Mouse (Mus musculus): Measurements from ENCODE around the gene Notch2. TPM values are rescaled to one million over a fixed set of nuclear protein-coding genes. Genes with fewer than 3 reads are reported as not detected.

Gene Notch2
- polyA plus RNA-seq, 1 experiment = 6.2 TPM

DNA sequence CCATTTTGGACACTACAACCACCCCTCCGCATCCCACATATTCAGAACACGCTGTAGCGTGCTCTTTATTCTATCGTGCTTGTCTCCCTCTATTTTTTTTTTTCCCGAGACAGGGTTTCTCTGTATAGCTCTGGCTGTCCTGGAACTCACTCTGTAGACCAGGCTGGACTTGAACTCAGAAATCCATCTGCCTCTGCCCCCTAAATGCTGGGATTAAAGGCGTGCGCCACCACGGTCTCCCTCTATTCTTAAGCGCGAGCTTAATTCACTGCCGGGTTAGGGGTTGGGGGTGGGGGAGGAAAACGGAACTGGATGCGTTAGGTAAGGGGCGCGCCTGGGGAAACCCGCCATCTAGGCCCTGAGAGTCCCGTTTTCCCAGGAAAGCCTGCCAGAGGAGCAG, 147.0 kb downstream of the Notch2 start, which contains the start of gene Adam30:
Adam30 (plus strand) TSS at position 301 of the 400 bp plus-strand sequence.
- Histone ChIP-seq H3K27ac (ENCODE audit: insufficient read depth, low read length) (no peak within 1 kb of the TSS), H3K4me1 (ENCODE audit: control insufficient read depth, insufficient read depth, low read length) (no peaks in the 10 kb centered on the region), H3K4me3 (ENCODE audit: insufficient read depth, low read length) (no peak within 1 kb of the TSS)
- no peak for TF ChIP-seq POLR2A (IDR thresholded peaks at IDR 0.05; ENCODE audit: extremely low read depth, insufficient read depth, low read length)
- TF ChIP-seq CTCF (IDR thresholded peaks at IDR 0.05; ENCODE audit: extremely low read depth, insufficient read depth, low read length) = no peak

GRCm38 (mm10) chr3:98178340-98178739, 165.0 kb downstream of the Notch2 start:
- TF ChIP-seq CTCF (IDR thresholded peaks at IDR 0.05; ENCODE audit: extremely low read depth, insufficient read depth, low read length) (no peak), POLR2A (IDR thresholded peaks at IDR 0.05; ENCODE audit: extremely low read depth, insufficient read depth, low read length) (no peak)
- H3K4me3 ChIP-seq (ENCODE audit: insufficient read depth, low read length) = no peak overlapping the region
- no peak overlapping the region for H3K27ac ChIP-seq (ENCODE audit: insufficient read depth, low read length)
- no peaks in the 10 kb centered on the region; the same call in 1 of the 2 replicates for H3K4me1 ChIP-seq (ENCODE audit: control insufficient read depth, insufficient read depth, low read length)

- no peak overlapping the region for H3K27ac ChIP-seq (ENCODE audit: insufficient read depth, low read length)
- H3K4me1 ChIP-seq (ENCODE audit: control insufficient read depth, insufficient read depth, low read length) = no peaks in the 10 kb centered on the region; the same call in 1 of the 2 replicates
- H3K4me3 ChIP-seq (ENCODE audit: insufficient read depth, low read length) = no peak overlapping the region
- TF ChIP-seq POLR2A (IDR thresholded peaks at IDR 0.05; ENCODE audit: extremely low read depth, insufficient read depth, low read length) (no peak), CTCF (IDR thresholded peaks at IDR 0.05; ENCODE audit: extremely low read depth, insufficient read depth, low read length) (peak; percentile 66)
Observed at GRCm38 (mm10) chr3:98180805-98181204, 167.5 kb downstream of the Notch2 start.

- H3K4me3 ChIP-seq (ENCODE audit: insufficient read depth, low read length) = no peak overlapping the region
- no peak overlapping the region for H3K27ac ChIP-seq (ENCODE audit: insufficient read depth, low read length)
- TF ChIP-seq POLR2A (IDR thresholded peaks at IDR 0.05; ENCODE audit: extremely low read depth, insufficient read depth, low read length) = no peak
- no peak for TF ChIP-seq CTCF (IDR thresholded peaks at IDR 0.05; ENCODE audit: extremely low read depth, insufficient read depth, low read length)
- no peaks in the 10 kb centered on the region for H3K4me1 ChIP-seq (ENCODE audit: control insufficient read depth, insufficient read depth, low read length)
Observed at GRCm38 (mm10) chr3:98185163-98185714, 171.9 kb downstream of the Notch2 start.

GRCm38 (mm10) chr3:98187777-98188176, 174.4 kb downstream of the Notch2 start:
- Histone ChIP-seq H3K4me1 (ENCODE audit: control insufficient read depth, insufficient read depth, low read length) (no peaks in the 10 kb centered on the region), H3K27ac (ENCODE audit: insufficient read depth, low read length) (no peak overlapping the region), H3K4me3 (ENCODE audit: insufficient read depth, low read length) (no peak overlapping the region)
- TF ChIP-seq POLR2A (IDR thresholded peaks at IDR 0.05; ENCODE audit: extremely low read depth, insufficient read depth, low read length) (no peak), CTCF (IDR thresholded peaks at IDR 0.05; ENCODE audit: extremely low read depth, insufficient read depth, low read length) (no peak)

- Histone ChIP-seq H3K4me1 (ENCODE audit: control insufficient read depth, insufficient read depth, low read length) (no peaks in the 10 kb centered on the region), H3K4me3 (ENCODE audit: insufficient read depth, low read length) (no peak overlapping the region), H3K27ac (ENCODE audit: insufficient read depth, low read length) (no peak overlapping the region)
- no peak for TF ChIP-seq CTCF (IDR thresholded peaks at IDR 0.05; ENCODE audit: extremely low read depth, insufficient read depth, low read length)
- TF ChIP-seq POLR2A (IDR thresholded peaks at IDR 0.05; ENCODE audit: extremely low read depth, insufficient read depth, low read length) = no peak
Observed at GRCm38 (mm10) chr3:98197711-98198532, 184.6 kb downstream of the Notch2 start.

GRCm38 (mm10) chr3:98199747-98200146, 186.4 kb downstream of the Notch2 start:
- Histone ChIP-seq H3K4me1 (ENCODE audit: control insufficient read depth, insufficient read depth, low read length) (no peaks in the 10 kb centered on the region), H3K4me3 (ENCODE audit: insufficient read depth, low read length) (no peak overlapping the region), H3K27ac (ENCODE audit: insufficient read depth, low read length) (no peak overlapping the region)
- TF ChIP-seq CTCF (IDR thresholded peaks at IDR 0.05; ENCODE audit: extremely low read depth, insufficient read depth, low read length) (no peak), POLR2A (IDR thresholded peaks at IDR 0.05; ENCODE audit: extremely low read depth, insufficient read depth, low read length) (no peak)

Other genes starting within 250 kb of the Notch2 start
- 99.2 and 103 TPM in 2 replicates for gene Pde4dip, start 124.8 kb upstream of the Notch2 start, polyA plus RNA-seq (2012; rRNA removed)
- gene Sec22b, start 112.3 kb upstream of the Notch2 start, polyA plus RNA-seq (2012; rRNA removed) = 64.5 and 67.5 TPM in 2 replicates
- gene Adam30, start 147.1 kb downstream of the Notch2 start, polyA plus RNA-seq (2012; rRNA removed) = not detected in 2 replicates
- gene Reg4, start 208.6 kb downstream of the Notch2 start, polyA plus RNA-seq (2012; rRNA removed) = not detected in 2 replicates

Measured in cortical plate, adult 2 months (tissue).